Mouse (Mus musculus) embryonic facial prominence, embryonic 15.5 days (tissue): Measurements from ENCODE around the gene Hnf4a. TPM values are rescaled to one million over a fixed set of nuclear protein-coding genes. Genes with fewer than 3 reads are reported as not detected.

Experiments
- ATAC-seq: fragments of 200-750 bp; cut with Nextera tagmentation; 2 replicates; pipeline ENCODE4 v1.8.0; 2017; ENCODE audit warnings: low read depth, moderate TSS enrichment; ENCODE audit not compliant: insufficient number of reproducible peaks, low FRiP score, low TSS enrichment
- H3K27ac ChIP-seq: fragments of 300-500 bp; sonication (generic); replicated peaks from 2 replicates; pipeline ENCODE4 v1.5.1; 2015; ENCODE audit warnings: mild to moderate bottlenecking, inconsistent platforms
- H3K27me3 ChIP-seq: fragments of 300-500 bp; sonication (generic); 2 replicates; pipeline ENCODE4 v1.6.1; 2015; ENCODE audit warnings: inconsistent platforms
- H3K36me3 ChIP-seq: fragments of 300-500 bp; sonication (generic); 2 replicates; pipeline ENCODE4 v1.6.1; 2015; ENCODE audit warnings: mild to moderate bottlenecking, inconsistent platforms
- H3K4me1 ChIP-seq: fragments of 300-500 bp; sonication (generic); 2 replicates; pipeline ENCODE4 v1.6.1; 2015; ENCODE audit warnings: inconsistent platforms
- H3K4me2 ChIP-seq: fragments of 300-500 bp; sonication (generic); replicated peaks from 2 replicates; pipeline ENCODE4 v1.6.1; 2015; ENCODE audit warnings: mild to moderate bottlenecking, inconsistent platforms
- H3K4me3 ChIP-seq: fragments of 300-500 bp; sonication (generic); replicated peaks from 2 replicates; pipeline ENCODE4 v1.5.1; 2015; ENCODE audit warnings: mild to moderate bottlenecking, inconsistent platforms
- H3K9ac ChIP-seq: fragments of 300-500 bp; sonication (generic); 2 replicates; pipeline ENCODE4 v1.6.1; 2015; ENCODE audit warnings: inconsistent platforms
- H3K9me3 ChIP-seq: fragments of 300-500 bp; sonication (generic); replicated peaks from 2 replicates; pipeline ENCODE4 v1.6.1; 2016; ENCODE audit warnings: inconsistent platforms
- WGBS: fragments of 180-500 bp; shearing (Covaris S2); methylation state at CpG from one replicate; pipeline ENCODE4 v1.1.7; 2015; 5-methylcytosine and 5-hydroxymethylcytosine counted together
- polyA plus RNA-seq: library from polyadenylated mRNA; unstranded; fragments of >200 nt; fragmentation: Nextera tagmentation; extraction: Ambion mirVana; gene quantifications from 2 replicates; pipeline ENCODE4 v1.2.1, GENCODE M21; 2015

Gene Hnf4a
- polyA plus RNA-seq, 1 experiment from 2014 or later, result not detected

DNA sequence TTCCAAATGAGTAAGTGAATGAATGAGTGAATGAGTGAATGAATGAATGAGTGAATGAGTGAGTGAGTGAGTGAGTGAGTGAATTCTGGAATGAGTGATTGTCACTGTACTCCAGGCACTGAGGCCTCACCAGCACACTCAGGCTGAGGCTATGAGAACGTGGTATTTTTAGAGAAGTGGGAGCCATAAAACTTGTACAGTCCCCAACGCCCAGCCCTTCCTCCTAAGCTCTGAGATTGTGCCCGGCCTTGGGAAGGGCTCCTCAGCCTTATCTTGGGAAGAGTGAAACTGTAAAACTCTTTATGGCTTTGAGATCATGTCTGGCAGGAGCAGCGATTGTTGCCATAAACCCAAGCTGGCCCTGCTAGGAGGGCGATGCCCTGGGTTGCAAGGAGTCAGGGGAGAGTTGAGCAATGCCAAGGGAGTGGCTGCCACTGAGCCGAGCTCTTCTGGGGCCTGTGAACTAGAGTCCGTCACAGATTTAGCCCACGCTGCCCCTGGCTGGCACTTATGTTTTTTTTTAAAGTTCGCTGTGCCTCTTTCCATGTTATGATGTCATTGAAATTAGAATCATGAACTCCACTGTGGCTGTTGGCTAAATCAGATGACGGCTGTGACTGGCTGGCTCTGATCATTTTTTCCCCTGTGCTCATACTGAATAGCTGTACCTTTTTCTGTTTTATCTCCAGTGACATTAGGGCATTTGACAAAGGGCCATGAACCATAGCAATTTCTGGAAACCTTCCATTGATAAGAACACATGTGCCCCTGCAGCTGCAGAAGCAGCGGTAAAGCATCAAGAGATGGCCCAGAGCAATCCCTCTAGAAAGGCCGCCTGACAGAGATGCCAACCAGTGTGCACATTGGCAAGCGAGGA lies 73.7 kb downstream of the Hnf4a start:
- WGBS, result 72% methylated on average over 13 of the region's 13 CpGs
- Histone ChIP-seq H3K27me3 (no peaks in the 10 kb centered on the region), H3K4me2 (no peak overlapping the region), H3K36me3 (no peaks in the 10 kb centered on the region), H3K4me3 (no peak overlapping the region), H3K9me3 (no peaks in the 10 kb centered on the region), H3K27ac (no peak overlapping the region), H3K4me1 (no peaks in the 10 kb centered on the region), H3K9ac (no peak overlapping the region)
- no peak for ATAC-seq

DNA sequence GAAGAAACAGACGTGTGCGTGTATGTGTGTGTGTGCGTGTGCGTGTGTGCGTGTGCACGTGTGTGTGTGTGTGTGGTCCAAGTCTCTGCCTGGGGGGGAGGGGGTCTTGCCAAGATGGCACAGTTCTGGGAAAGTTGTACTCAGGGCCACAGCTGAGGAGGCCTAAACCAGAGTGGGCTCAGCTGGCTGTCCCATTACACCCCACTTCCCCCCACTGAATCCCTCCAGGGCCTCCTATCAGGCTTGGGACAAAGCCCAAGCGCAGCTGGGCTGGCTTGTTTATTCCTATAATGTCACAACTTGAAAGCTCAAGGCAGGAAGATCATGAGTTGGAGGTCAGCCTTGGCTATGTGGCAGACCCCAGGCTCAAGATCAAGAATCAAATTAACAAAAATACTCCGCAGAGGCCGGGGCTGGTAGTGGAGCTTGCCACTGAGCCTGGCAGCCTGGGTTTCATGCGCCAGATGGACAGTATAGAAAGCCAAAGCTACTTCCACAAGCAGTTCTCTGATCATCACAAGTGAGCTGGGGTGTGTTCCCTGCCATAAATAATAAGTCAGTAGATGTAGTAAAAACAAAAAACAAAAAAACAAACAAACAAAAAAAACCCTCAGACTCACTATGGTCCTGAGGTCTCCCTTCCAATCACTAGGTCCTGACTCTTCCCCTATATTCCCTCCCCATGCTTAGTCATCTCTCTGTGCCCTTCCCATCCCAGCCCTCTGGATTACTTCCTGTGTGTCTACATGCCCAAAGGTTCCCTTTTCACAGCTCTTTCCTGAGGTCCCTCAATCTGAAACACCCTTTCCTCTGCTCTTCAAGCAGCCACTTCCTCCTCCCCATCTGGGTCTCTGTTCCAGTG lies 76.8 kb downstream of the Hnf4a start:
- Histone ChIP-seq H3K4me1 (no peaks in the 10 kb centered on the region), H3K9ac (no peak overlapping the region), H3K27me3 (no peaks in the 10 kb centered on the region), H3K27ac (no peak overlapping the region), H3K9me3 (no peaks in the 10 kb centered on the region), H3K4me2 (no peak overlapping the region), H3K4me3 (no peak overlapping the region), H3K36me3 (no peaks in the 10 kb centered on the region)
- 89% methylated on average over 10 of the region's 10 CpGs for WGBS
- ATAC-seq, result no peak

DNA sequence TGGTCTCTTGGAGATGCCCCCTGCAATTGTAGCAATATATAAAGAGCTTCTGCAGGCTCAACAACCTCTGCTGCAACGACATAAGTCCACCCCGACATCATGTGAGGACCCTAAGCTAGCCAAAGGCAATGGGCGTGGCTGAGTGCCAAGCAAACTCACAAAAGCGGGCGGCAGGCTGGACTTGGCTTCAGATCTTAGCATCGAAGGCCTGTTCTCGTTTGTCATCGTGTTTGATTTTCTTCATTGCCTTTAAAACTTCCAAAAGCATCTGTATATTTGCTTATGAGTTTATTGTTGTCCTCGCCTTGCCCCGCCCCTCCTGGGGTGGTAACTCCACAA lies 77.4 kb downstream of the Hnf4a start:
- Histone ChIP-seq H3K4me2 (no peak overlapping the region), H3K27ac (no peak overlapping the region), H3K4me3 (no peak overlapping the region), H3K36me3 (no peaks in the 10 kb centered on the region), H3K9ac (no peak overlapping the region), H3K9me3 (no peaks in the 10 kb centered on the region), H3K27me3 (no peaks in the 10 kb centered on the region), H3K4me1 (no peaks in the 10 kb centered on the region)
- no peak for ATAC-seq
- 75% methylated on average over 10 of the region's 10 CpGs for WGBS

DNA sequence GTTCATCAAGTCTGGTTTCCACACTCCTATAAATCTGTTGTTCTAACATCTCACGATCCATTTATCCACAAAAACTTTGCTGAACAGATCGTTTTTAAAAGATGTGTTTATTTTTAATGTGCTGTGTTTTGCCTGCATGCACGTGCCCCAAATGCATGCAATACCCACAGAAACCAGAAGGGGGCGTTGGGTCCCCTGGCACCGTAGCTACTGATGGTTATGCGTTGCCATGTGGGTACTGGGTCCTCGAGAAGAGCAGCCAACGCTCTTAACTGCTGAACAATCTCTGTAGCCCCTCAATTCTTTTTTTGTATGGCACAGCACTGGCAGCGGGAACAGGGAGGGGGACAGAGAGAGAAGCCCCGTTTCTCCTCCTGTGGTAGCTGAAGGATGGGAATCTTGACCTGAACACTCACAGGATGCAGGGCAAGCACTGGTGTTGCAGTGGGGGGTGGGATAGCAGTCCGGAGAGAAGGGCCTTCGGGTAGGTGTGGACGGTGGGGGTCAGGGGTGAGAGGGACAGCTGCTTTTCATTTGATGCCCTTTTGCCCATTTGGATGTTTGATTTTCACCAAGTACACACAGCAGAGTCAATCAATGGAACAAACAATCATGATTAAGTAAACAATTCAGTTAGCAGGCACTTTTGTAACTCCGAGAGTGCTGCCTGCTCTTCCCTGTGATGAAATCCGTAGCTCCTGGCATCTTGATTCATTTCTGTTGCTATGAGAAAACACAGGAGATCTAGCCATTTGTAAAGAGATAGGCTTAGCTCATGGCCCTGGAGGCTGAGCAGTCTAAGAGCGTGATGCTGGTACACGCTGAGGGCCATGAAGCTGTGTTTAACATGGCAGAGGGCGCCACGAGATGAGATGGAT lies 80.0 kb downstream of the Hnf4a start:
- Histone ChIP-seq H3K4me2 (no peak overlapping the region), H3K9ac (no peak overlapping the region), H3K36me3 (no peaks in the 10 kb centered on the region), H3K4me1 (no peaks in the 10 kb centered on the region; the same call in 1 of the 2 replicates), H3K4me3 (no peak overlapping the region), H3K27ac (no peak overlapping the region), H3K9me3 (no peaks in the 10 kb centered on the region), H3K27me3 (no peaks in the 10 kb centered on the region)
- no peak for ATAC-seq
- WGBS, result 39% methylated on average over 19 of the region's 19 CpGs

DNA sequence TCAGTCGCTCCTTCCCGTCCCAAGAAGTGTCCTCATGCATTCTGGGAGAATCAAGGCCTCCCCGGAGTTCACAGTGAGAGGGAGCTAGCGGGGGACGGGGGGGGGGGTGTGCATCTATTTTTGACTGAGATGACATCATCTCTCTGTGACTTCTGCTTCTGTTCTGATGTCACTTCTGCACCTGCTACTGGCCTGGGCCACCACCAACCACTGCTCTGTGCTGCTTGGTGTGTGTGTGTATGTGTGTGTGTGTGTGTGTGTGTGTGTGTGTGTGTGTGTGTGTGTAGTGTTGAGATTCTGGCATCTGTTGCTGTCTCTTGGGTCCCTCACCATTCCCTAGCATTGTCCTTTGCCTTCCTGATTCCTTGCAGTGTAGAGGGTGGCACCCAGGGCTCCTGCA lies 80.9 kb downstream of the Hnf4a start:
- H3K36me3 ChIP-seq, result no peaks in the 10 kb centered on the region
- no peak overlapping the region for H3K4me2 ChIP-seq
- H3K9me3 ChIP-seq, result no peaks in the 10 kb centered on the region
- H3K27ac ChIP-seq, result no peak overlapping the region
- no peaks in the 10 kb centered on the region for H3K27me3 ChIP-seq
- no peak overlapping the region for H3K4me3 ChIP-seq
- ATAC-seq, result no peak
- no peak overlapping the region for H3K9ac ChIP-seq
- 66% methylated on average over 5 of the region's 5 CpGs for WGBS
- H3K4me1 ChIP-seq, result no peaks in the 10 kb centered on the region; the same call in 1 of the 2 replicates

DNA sequence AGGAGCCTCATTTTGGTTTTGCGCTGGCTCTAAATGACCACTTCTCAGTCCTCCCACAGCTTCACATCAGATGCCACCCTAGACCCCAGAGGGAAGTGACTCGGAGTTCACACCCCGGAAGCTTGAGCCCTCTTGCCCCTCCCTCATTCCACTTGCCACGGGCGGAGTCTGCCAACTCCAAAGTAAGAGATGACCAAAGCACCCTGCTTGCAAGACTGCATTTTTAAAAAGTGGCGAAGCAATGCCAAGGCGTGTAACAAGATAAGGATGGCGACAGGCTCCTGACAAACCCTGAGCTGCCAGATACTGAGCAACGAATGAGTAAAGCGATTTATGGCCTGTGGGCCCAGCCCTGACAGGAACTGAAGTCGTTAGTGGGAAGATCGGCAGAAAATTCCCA lies 83.6 kb downstream of the Hnf4a start:
- no peaks in the 10 kb centered on the region for H3K36me3 ChIP-seq
- 61% methylated on average over 12 of the region's 12 CpGs for WGBS
- no peak for ATAC-seq

DNA sequence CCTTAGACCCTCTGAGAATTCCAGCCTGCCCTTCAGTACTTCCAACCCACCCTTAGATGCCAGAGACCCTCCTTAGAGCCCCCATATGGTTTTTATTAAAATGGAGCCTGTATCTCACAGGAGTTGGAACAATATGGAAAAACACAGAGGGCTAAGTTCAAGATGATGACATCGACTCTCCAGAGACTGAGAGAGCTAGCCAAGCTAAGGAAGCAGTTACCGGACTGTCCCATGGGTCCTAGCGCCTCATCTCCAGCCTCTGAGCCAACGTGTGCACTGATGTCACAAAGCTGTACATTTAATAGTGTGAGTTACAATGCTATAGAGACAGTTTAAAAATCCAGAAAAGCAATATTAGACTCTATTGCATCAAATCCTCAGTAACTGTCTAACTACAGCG lies 84.4 kb downstream of the Hnf4a start:
- WGBS, result 49% methylated on average over 5 of the region's 5 CpGs
- Histone ChIP-seq H3K9me3 (no peaks in the 10 kb centered on the region), H3K4me1 (peaks cover 7% of the 10 kb centered on the region; the same call in 1 of the 2 replicates), H3K9ac (no peak overlapping the region), H3K4me2 (no peak overlapping the region), H3K4me3 (no peak overlapping the region), H3K27ac (no peak overlapping the region), H3K36me3 (no peaks in the 10 kb centered on the region), H3K27me3 (no peaks in the 10 kb centered on the region)
- no peak for ATAC-seq

More for the DNA sequence above, 83.6 kb downstream of the Hnf4a start:
- peaks cover 2% of the 10 kb centered on the region; the same call in 1 of the 2 replicates for H3K4me1 ChIP-seq
- H3K9ac ChIP-seq, result no peak overlapping the region
- H3K27ac ChIP-seq, result no peak overlapping the region
- H3K4me3 ChIP-seq, result no peak overlapping the region
- H3K4me2 ChIP-seq, result no peak overlapping the region
- no peaks in the 10 kb centered on the region for H3K27me3 ChIP-seq
- H3K9me3 ChIP-seq, result no peaks in the 10 kb centered on the region

DNA sequence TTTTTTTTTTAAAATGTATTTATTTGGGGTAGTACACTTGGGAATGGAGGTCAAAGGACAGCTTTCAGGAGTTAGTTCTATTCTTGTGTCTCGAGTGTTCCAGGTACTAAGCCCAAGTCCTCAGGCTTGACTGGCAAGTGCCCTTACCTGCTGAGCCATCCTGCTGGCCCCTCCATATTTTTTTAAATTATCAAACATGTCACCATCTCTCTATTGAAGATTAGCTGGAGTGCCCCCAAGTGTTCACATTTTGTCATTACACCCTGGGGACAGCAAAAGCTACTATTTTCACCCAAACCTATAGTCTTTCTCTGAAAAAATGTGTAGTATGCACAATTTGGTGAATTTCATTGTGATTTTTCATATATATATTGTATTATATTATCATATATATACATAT lies 85.5 kb downstream of the Hnf4a start:
- WGBS, result 86% methylated on average over 1 of the region's 1 CpGs

DNA sequence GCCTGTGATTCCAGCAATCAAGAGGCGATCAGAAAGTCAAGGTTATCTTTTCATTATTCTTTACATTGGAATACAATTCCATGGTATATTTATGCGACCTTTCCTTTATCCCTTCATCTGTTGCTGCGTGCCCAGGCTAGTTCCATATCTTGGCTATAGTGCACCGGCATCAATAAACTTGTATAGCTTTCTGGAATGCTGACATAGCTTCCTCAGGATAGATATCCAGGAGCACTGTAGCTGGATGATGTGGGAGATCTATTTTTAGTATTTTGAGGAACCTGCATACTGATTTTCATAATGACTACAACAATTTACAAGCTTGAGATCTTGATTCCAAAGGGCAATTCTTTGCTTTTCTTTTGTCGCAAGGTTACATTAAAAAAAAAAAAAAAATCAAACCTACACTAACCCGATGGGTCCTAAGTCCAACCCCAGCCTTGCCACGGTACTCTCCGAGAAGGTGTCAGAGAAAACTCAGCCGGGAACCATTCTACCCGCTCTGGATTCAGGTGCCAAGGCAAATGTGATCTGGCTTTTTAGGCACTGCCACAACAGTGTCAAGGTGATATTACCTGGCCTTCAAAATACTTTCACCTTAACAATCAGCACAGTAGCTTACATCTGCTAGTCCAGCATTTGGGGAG lies 87.2 kb downstream of the Hnf4a start:
- H3K36me3 ChIP-seq, result no peaks in the 10 kb centered on the region
- H3K27ac ChIP-seq, result no peak overlapping the region
- no peaks in the 10 kb centered on the region for H3K27me3 ChIP-seq
- ATAC-seq, result no peak
- 83% methylated on average over 10 of the region's 10 CpGs for WGBS
- no peak overlapping the region for H3K4me2 ChIP-seq
- H3K4me3 ChIP-seq, result no peak overlapping the region
- no peaks in the 10 kb centered on the region for H3K9me3 ChIP-seq
- H3K9ac ChIP-seq, result no peak overlapping the region
- H3K4me1 ChIP-seq, result peaks cover 12% of the 10 kb centered on the region; the same call in 1 of the 2 replicates

More for the DNA sequence above, 85.5 kb downstream of the Hnf4a start:
- H3K27me3 ChIP-seq, result no peaks in the 10 kb centered on the region
- H3K4me2 ChIP-seq, result no peak overlapping the region
- H3K36me3 ChIP-seq, result no peaks in the 10 kb centered on the region
- H3K9ac ChIP-seq, result no peak overlapping the region
- no peak overlapping the region for H3K27ac ChIP-seq
- no peak overlapping the region for H3K4me3 ChIP-seq
- H3K9me3 ChIP-seq, result no peaks in the 10 kb centered on the region
- no peak for ATAC-seq
- peaks cover 12% of the 10 kb centered on the region; the same call in 1 of the 2 replicates for H3K4me1 ChIP-seq

DNA sequence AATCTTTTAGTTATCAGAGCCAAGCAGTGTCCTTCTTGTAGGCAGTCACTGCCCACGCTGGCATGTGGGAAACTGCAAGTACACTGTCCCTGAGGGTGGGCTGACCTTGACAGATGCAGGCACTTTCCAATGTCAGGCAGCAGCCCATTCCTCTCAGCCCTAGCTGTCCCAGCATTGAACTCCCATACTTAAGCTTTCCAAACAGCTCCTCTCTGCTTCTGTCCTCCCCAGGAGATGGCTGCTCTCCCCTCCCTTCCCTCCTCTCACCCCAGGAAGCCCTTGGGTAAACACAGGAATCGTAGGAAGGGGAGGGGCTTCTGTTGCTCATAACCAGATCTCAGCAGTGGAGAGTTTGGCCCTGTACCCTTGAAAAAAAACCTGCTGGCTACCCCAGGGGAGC lies 88.5 kb downstream of the Hnf4a start:
- H3K4me1 ChIP-seq, result peaks cover 12% of the 10 kb centered on the region; the same call in 1 of the 2 replicates
- H3K9me3 ChIP-seq, result no peaks in the 10 kb centered on the region
- no peak overlapping the region for H3K9ac ChIP-seq
- no peaks in the 10 kb centered on the region for H3K27me3 ChIP-seq
- no peaks in the 10 kb centered on the region for H3K36me3 ChIP-seq
- H3K4me3 ChIP-seq, result no peak overlapping the region
- ATAC-seq, result no peak
- 19% methylated on average over 2 of the region's 2 CpGs for WGBS
- H3K4me2 ChIP-seq, result no peak overlapping the region
- 0 out of 2 replicates have a peak overlapping the region, but pooled peaks have one; percentile 22 for H3K27ac ChIP-seq
